Mouse (Mus musculus): ENCODE results near the gene Glb1. TPM values are rescaled to one million over a fixed set of nuclear protein-coding genes. Genes with fewer than 3 reads are reported as not detected.

The Glb1 gene
- polyA plus RNA-seq, 1 experiment from 2014 or later: 23.8 TPM

DNA sequence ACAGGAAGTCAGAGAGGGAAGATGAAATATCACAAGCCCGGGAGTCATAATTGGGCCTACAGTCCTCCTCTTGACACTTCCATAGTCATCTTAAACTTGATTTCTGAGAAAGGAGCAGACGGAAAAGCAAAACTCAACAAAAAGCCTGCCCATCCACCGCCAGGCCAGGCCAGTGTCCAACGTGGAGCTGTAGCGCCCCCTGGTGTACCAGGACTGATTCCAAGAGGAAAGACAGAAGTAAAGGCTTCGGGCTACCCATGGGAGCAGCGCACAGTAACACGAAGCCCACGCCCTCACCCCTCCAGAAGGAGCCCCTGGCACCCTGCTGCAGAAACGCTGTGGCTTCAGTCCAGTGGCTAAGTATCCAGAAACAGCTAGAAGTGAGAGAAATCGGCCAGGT, 97.3 kb downstream of the Glb1 start:
- DNase-seq (ENCODE audit: low spot score): peak; percentile 90
- Histone ChIP-seq H3K27me3 (ENCODE audit: low read depth, poor library complexity, severe bottlenecking) (no peaks in the 10 kb centered on the region), H3K4me1 (peaks cover 3% of the 10 kb centered on the region; the same call in 1 of the 2 replicates), H3K4me3 (0 out of 2 replicates have a peak overlapping the region, but pooled peaks have one; percentile 11), H3K9me3 (replicated peaks) (no peaks in the 10 kb centered on the region), H3K36me3 (no peaks in the 10 kb centered on the region), H3K27ac (replicated peaks) (no peak overlapping the region)
- WGBS: 11% methylated on average over 11 of the region's 11 CpGs

DNA sequence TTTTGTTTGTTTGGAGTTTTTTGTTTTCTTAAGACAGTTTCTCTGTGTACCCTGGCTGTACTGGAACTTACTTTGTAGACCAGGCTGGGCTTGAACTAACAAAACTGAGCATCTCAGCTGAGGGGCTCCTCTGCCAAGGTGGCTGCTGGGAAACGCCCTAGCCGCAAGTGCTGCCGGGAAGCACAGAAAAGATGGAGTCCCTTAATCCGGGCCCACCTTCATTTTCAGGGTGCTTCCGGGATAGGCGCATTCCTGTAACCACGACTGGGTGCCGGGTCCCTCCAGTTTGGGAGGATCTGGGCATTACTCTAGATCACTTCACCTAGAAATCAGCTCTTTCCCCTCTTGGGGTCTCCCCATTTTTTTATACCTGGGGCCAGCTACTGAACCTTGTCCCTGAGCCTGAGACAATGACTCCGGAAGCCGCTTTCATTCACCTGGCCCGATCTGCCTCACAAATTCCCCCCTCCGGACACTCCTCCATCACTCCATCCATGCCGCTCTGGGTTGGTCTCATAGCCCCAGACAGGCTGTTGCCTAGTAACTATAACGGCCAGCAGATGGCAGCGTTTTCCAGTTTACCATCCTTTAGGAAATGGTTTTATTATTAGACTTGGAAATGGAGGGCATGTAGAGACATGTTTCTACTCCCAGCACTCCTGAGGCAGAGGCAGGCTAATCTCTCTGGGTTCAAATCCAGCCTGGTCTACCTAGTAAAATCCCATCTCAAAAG, 99.1 kb downstream of the Glb1 start:
- 20% methylated on average over 15 of the region's 15 CpGs for whole genome bisulfite sequencing
- no peak overlapping the region for H3K27ac ChIP-seq (replicated peaks)
- H3K4me1 ChIP-seq: peaks cover 3% of the 10 kb centered on the region; the same call in 1 of the 2 replicates
- peak; percentile 72 for DNase-seq (ENCODE audit: low spot score)
- no peaks in the 10 kb centered on the region for H3K27me3 ChIP-seq (ENCODE audit: low read depth, poor library complexity, severe bottlenecking)
- peaks cover 4% of the 10 kb centered on the region; the same call in 1 of the 2 replicates for H3K36me3 ChIP-seq
- no peak overlapping the region for H3K4me3 ChIP-seq
- no peaks in the 10 kb centered on the region for H3K9me3 ChIP-seq (replicated peaks)

DNA sequence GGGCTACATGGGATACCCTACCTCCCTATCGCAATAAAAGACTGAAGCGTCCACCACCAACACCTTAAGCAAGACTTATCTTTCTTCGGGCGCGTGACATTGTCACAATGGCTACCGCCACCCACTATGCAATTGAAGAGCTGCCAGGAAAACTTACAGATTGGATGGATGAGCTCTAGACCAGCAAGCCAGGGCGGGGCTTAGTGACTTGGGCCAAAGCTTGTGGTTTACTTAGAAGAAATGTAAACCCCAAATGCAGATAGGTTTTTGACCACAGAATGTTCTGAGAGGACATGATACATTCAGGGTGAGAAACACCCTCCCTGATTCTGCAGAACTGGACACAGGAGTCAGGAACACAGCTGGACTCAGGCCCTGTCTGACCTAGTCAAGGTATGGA, 100.2 kb downstream of the Glb1 start:
- Histone ChIP-seq H3K9me3 (replicated peaks) (no peaks in the 10 kb centered on the region), H3K4me3 (no peak overlapping the region), H3K4me1 (peaks cover 3% of the 10 kb centered on the region; the same call in 1 of the 2 replicates), H3K36me3 (peaks cover 12% of the 10 kb centered on the region), H3K27ac (replicated peaks) (no peak overlapping the region), H3K27me3 (ENCODE audit: low read depth, poor library complexity, severe bottlenecking) (no peaks in the 10 kb centered on the region)
- WGBS: 95% methylated on average over 7 of the region's 7 CpGs
- DNase-seq (ENCODE audit: low spot score): no peak

DNA sequence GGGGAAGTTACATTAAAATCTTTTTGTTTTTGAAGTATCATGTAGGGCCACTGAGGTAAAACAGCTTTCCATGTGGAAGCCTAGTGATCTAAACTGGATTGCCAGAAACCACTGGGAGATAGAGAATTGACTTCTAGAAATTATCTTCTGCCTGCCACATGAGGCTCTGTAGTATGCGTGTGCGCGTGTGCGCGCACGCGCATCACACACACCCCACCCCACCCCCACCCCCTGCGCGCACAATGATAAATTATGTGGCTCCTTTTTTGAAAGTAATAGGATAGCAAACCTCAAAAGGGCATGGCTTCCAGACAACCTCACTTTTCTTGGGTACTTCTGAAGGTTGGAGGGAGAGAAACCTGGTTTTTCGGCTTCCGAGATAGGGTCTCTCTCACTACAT, 101.0 kb downstream of the Glb1 start:
- H3K27ac ChIP-seq (replicated peaks): no peak overlapping the region
- no peak for DNase-seq (ENCODE audit: low spot score)
- no peak overlapping the region for H3K4me3 ChIP-seq
- no peaks in the 10 kb centered on the region for H3K27me3 ChIP-seq (ENCODE audit: low read depth, poor library complexity, severe bottlenecking)
- peaks cover 3% of the 10 kb centered on the region; the same call in 1 of the 2 replicates for H3K4me1 ChIP-seq
- WGBS: 97% methylated on average over 11 of the region's 11 CpGs
- H3K9me3 ChIP-seq (replicated peaks): no peaks in the 10 kb centered on the region
- peaks cover 20% of the 10 kb centered on the region for H3K36me3 ChIP-seq

DNA sequence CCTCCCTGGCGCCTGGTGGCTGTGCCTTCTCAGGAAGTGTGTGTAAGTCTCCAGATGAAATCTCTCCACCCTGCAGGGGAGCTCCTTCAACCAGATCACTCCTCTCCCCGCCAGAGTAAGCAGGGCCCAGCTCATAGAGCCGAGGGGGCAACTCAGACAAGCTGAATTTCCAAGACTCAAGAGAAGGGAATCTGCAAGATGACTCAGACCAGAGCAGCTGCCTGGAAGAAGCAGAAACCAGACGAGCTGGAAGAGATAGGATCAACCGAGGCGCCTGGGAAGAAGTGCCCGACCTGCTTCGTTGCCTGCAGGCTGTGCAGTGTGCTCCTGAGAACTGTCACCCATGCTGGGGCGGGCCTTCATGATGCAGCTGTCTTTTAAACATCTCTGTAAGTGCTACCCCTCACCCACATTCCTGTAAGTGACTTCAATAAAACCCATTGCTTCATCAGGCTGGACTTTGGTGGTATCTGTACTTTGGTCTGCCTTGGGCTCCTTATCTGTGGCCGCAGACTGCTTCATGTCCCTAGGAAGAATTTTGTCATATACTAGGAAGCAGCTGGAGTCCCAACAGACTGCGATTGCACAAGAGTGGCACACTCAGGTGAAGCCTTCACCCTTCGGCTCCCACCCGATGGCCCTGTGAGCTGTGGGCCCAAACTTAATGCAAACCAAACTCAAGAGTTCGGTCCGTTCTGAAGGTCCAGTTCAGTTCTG, 102.0 kb downstream of the Glb1 start:
- 70% methylated on average over 15 of the region's 15 CpGs for WGBS
- H3K4me3 ChIP-seq: no peak overlapping the region

DNA sequence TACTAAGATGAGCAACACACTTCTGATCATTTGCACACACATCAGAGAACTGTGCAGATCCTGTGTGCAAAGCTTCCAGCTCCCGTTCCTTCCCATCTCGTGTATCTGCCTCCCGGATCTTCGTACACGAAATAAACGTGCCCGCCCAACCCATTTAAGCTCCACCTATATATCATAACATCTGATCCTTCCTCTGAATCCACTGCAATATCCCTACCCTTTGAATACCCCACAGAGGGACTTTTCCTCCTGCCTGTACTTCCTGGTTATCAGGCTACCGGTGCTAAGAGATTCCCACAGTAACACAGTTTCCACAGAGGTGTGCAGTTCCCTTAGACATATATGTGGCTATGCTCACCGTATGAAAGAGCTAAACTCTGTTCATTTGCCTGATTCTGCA, 103.9 kb downstream of the Glb1 start, which contains the start of gene Ccr4:
TSS of gene Ccr4 (minus strand) at position 101 of the 400 bp plus-strand sequence.
- DNase-seq (ENCODE audit: low spot score): no peak
- Histone ChIP-seq H3K4me1 (no peaks in the 10 kb centered on the region), H3K27ac (replicated peaks) (no peak within 1 kb of the TSS), H3K27me3 (ENCODE audit: low read depth, poor library complexity, severe bottlenecking) (no peaks in the 10 kb centered on the region), H3K36me3 (peaks cover 49% of the 10 kb centered on the region), H3K9me3 (replicated peaks) (peaks cover 16% of the 10 kb centered on the region), H3K4me3 (no peak within 1 kb of the TSS)
- WGBS: 92% methylated on average over 9 of the region's 9 CpGs

More for the DNA sequence above, 102.0 kb downstream of the Glb1 start:
- Histone ChIP-seq H3K9me3 (replicated peaks) (0 out of 2 replicates have a peak, but pooled peaks cover 2% of the 10 kb centered on the region), H3K27me3 (ENCODE audit: low read depth, poor library complexity, severe bottlenecking) (no peaks in the 10 kb centered on the region), H3K36me3 (peaks cover 30% of the 10 kb centered on the region), H3K4me1 (peaks cover 3% of the 10 kb centered on the region; the same call in 1 of the 2 replicates), H3K27ac (replicated peaks) (no peak overlapping the region)
- no peak for DNase-seq (ENCODE audit: low spot score)

DNA sequence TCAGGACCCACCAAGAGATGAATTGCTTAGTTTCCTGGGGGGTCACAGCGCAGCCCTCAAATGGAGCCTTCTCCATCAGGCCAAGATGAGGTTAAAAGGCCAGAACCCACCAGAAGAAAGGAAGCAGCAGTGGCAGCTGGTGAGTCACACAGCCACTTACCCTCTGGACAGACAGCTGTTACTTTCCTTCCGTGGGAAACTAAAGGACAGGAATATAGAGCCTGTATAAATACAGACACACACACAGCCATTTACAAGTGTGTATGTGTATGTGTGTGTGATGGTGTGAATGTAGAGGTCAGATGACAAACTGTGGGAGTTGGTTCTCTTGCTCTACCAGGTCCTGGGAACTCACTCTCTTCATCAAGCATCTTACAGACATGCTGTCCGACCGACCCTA, 105.7 kb downstream of the Glb1 start:
- WGBS: 89% methylated on average over 4 of the region's 4 CpGs
- H3K4me1 ChIP-seq: no peaks in the 10 kb centered on the region
- H3K27ac ChIP-seq (replicated peaks): no peak overlapping the region; the same call in 1 of the 2 replicates
- no peak for DNase-seq (ENCODE audit: low spot score)
- H3K9me3 ChIP-seq (replicated peaks): peaks cover 28% of the 10 kb centered on the region
- no peaks in the 10 kb centered on the region for H3K27me3 ChIP-seq (ENCODE audit: low read depth, poor library complexity, severe bottlenecking)
- no peak overlapping the region for H3K4me3 ChIP-seq
- peaks cover 67% of the 10 kb centered on the region for H3K36me3 ChIP-seq

DNA sequence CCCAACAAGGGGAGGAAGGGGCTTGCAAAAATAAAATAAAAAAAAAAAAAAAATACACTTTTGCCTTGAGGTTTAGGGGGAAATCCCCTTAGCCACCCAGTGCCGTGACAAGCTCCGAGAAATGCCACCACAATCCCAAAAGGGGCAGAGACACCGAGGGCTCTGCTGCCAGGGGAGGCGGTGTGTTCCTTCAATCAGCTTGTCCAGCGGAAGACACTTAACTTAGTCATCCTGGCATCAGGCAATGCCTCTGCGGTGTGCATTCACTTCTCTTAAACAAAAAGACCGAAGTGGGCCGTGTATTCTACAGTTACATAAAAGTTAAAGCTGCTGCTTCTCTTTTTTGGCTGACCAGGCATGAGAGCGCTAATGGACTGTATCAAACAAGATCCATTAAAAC, 106.5 kb downstream of the Glb1 start:
- H3K4me3 ChIP-seq: no peak overlapping the region
- H3K36me3 ChIP-seq: peaks cover 75% of the 10 kb centered on the region
- no peak for DNase-seq (ENCODE audit: low spot score)
- 93% methylated on average over 9 of the region's 9 CpGs for WGBS
- H3K4me1 ChIP-seq: no peaks in the 10 kb centered on the region
- no peaks in the 10 kb centered on the region for H3K27me3 ChIP-seq (ENCODE audit: low read depth, poor library complexity, severe bottlenecking)
- H3K9me3 ChIP-seq (replicated peaks): peaks cover 37% of the 10 kb centered on the region
- no peak overlapping the region for H3K27ac ChIP-seq (replicated peaks)

DNA sequence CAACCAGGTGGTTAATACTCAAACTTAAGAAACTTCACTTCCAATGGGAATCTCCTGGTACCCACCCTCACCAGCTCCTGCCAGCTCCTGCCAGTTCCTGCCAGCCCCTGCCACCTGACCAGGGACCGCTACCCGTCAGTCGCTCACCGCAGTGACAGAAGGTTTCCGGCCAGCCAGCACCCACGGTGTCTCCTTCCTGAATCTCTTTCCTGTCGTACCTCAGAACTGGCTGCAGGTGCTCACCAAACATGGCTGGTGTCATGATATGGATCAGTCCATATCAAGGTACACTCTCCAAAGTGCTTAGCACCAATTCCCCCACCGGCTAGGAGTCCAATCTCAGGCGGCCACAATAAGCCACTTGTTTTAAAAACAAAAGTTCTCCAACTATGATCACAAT, 108.9 kb downstream of the Glb1 start:
- Histone ChIP-seq H3K27ac (replicated peaks) (no peak overlapping the region), H3K4me3 (no peak overlapping the region), H3K9me3 (replicated peaks) (peaks cover 60% of the 10 kb centered on the region), H3K27me3 (ENCODE audit: low read depth, poor library complexity, severe bottlenecking) (no peaks in the 10 kb centered on the region), H3K4me1 (no peaks in the 10 kb centered on the region), H3K36me3 (peaks cover 94% of the 10 kb centered on the region)
- DNase-seq (ENCODE audit: low spot score): no peak
- 94% methylated on average over 9 of the region's 9 CpGs for WGBS

DNA sequence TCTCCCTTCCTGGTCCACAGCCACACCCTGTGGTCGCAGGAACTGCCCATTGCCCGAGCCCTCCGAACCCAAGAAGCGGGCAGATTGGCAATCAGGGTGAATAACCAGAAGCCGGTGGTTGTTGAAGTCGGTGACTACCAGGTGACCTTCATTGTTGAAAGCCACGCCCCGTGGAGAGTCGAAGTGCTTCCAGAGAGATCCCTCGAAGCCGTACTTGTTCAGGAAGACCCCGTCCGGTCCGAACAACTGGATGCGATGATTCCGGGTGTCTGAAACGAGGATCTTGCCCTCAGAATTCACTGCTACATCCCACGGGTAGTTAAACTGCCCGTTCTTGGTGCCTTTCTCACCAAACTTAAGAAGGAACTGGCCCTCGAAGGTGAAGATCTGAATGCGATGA, 112.0 kb downstream of the Glb1 start:
- Histone ChIP-seq H3K4me1 (no peaks in the 10 kb centered on the region), H3K9me3 (replicated peaks) (peaks cover 72% of the 10 kb centered on the region), H3K36me3 (peaks cover 100% of the 10 kb centered on the region), H3K27ac (replicated peaks) (no peak overlapping the region), H3K27me3 (ENCODE audit: low read depth, poor library complexity, severe bottlenecking) (no peaks in the 10 kb centered on the region), H3K4me3 (no peak overlapping the region)
- 97% methylated on average over 21 of the region's 21 CpGs for WGBS
- DNase-seq (ENCODE audit: low spot score): no peak

DNA sequence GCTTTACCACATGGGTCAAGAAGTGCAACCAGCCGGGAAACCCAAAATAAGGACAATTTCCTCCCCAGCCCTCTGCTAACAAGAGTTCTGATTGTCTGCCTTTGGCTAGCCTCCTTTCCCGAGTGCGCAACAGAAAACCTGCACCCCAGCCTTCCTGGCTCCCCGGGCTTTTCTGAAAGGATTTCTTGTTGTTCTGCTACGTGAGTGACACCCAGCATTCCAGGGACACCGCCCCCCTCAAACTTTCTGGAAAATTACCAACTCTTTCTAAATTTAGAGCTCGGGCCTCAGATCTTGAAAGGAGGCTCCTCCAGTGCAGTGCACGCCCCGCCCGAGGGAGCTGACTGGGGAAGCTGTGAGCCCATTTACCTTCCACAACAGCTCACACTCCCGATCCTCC, 114.5 kb downstream of the Glb1 start, which contains the start of gene C130032M10Rik:
TSS of gene C130032M10Rik (plus strand) at position 334 of the 400 bp plus-strand sequence.
- Histone ChIP-seq H3K4me3 (no peak within 1 kb of the TSS), H3K9me3 (replicated peaks) (peaks cover 57% of the 10 kb centered on the region), H3K4me1 (no peaks in the 10 kb centered on the region), H3K27ac (replicated peaks) (no peak within 1 kb of the TSS), H3K36me3 (peaks cover 88% of the 10 kb centered on the region), H3K27me3 (ENCODE audit: low read depth, poor library complexity, severe bottlenecking) (no peaks in the 10 kb centered on the region)
- 96% methylated on average over 11 of the region's 11 CpGs for WGBS
- DNase-seq (ENCODE audit: low spot score): no peak

DNA sequence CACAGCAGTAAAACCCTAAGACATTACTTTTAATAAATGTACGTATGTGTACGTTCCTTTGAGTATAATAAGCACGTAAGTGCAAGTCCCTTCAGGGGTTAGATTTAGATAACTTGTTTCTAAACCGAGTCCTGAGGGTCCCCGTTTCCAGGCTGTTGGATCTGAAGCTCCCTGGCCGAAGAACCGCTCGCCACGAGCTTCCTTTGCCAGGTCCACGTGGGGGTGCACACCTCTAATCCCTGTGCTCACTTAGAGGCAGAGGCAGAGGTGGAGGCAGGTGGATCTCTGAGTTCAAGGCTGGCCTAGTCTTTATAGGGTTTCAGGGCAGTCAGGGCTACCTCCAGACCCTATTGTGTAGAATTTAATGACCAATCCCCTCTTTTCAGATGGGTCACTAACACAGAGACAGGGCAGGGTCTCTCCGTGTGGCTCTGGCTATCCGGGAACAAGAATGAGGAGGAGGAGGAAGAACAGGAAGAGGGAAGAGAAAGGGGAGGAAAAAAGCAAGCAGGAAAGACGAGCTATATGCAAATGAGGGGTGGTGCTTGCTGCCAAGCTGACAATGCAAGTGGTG, 117.1 kb downstream of the Glb1 start:
- Histone ChIP-seq H3K27ac (replicated peaks) (no peak overlapping the region), H3K9me3 (replicated peaks) (peaks cover 32% of the 10 kb centered on the region), H3K4me3 (no peak overlapping the region), H3K36me3 (peaks cover 76% of the 10 kb centered on the region), H3K4me1 (no peaks in the 10 kb centered on the region), H3K27me3 (ENCODE audit: low read depth, poor library complexity, severe bottlenecking) (no peaks in the 10 kb centered on the region)
- 90% methylated on average over 13 of the region's 13 CpGs for WGBS
- no peak for DNase-seq (ENCODE audit: low spot score)
